Mouse (Mus musculus): ENCODE data around the gene Slc44a2. TPM values are rescaled to one million over a fixed set of nuclear protein-coding genes. Genes with fewer than 3 reads are reported as not detected.

The Slc44a2 gene
- polyA plus RNA-seq, 1 experiment: 55.0 TPM

DNA sequence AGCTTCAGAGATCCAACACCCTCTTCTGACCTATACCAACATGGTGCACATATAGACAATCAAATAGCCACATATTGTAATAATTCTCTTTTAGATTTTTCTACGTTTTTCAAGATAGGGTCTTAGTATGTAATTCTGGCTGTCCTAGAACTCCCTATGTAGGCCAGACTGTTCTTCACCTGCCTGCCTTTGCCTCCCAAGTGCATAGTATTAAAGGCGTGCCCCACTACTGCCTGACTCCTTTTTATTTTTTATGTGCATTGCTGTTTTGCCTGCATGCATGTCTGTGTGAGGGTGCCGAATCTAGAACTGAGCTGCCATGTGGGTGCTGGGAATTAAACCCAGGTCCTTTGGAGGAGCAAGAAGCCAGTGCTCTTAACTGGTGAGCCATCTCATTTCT is 28.2 kb upstream of the Slc44a2 start:
- TF ChIP-seq CTCF (IDR thresholded peaks at IDR 0.05; ENCODE audit: low read depth, low read length): no peak
- TF ChIP-seq POLR2A (IDR thresholded peaks at IDR 0.05; ENCODE audit: borderline replicate concordance, low read depth, low read length): no peak
- no peak overlapping the region for H3K4me3 ChIP-seq (ENCODE audit: insufficient read depth, low read length)
- no peak overlapping the region for H3K27ac ChIP-seq (ENCODE audit: insufficient read depth, low read depth, low read length)
- H3K4me1 ChIP-seq (ENCODE audit: control insufficient read depth, insufficient read depth, low read length): peaks cover 19% of the 10 kb centered on the region

DNA sequence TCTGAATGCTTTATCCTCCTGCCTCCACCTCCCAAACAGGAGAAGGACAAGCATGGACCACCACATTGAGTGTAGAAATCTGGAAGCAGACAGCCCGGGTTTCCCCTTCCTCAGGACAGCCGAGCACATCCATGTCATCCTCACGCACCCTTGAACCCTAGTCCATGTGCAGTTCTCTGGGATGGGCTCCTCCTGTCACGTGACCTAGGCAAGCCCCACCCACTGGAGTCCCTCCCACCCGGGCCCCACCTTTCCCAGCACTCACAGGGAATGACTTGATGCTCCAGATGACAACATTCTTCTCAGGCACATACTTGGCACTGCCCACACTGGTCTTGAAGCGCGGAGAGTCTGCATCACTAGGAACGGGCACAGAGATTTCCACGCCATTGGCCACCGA is 21.5 kb upstream of the Slc44a2 start:
- Histone ChIP-seq H3K27ac (ENCODE audit: insufficient read depth, low read depth, low read length) (no peak overlapping the region), H3K4me1 (ENCODE audit: control insufficient read depth, insufficient read depth, low read length) (peaks cover 9% of the 10 kb centered on the region), H3K4me3 (ENCODE audit: insufficient read depth, low read length) (no peak overlapping the region)
- TF ChIP-seq CTCF (IDR thresholded peaks at IDR 0.05; ENCODE audit: low read depth, low read length) (no peak), POLR2A (IDR thresholded peaks at IDR 0.05; ENCODE audit: borderline replicate concordance, low read depth, low read length) (no peak)

DNA sequence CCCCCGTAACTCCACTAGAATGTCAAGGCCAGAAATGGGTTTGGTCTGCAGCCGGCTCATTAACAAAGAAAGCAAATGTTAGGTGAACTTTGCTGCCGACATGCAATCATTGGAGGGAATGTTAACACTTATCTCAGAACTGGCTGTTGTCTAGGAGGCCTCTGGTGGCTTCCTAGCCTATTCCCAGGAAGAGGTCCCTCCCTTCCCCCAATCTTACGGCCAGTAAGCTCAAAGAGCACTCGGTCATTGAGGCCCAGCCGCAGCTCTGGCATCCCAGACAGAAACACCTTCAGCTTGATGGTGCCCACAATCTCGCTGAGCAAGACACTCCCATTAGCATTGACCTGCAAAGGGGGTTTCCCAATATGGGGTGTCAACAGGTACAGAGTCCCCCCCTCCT is 15.4 kb upstream of the Slc44a2 start:
- no peak for TF ChIP-seq POLR2A (IDR thresholded peaks at IDR 0.05; ENCODE audit: borderline replicate concordance, low read depth, low read length)
- no peak for TF ChIP-seq CTCF (IDR thresholded peaks at IDR 0.05; ENCODE audit: low read depth, low read length)

DNA sequence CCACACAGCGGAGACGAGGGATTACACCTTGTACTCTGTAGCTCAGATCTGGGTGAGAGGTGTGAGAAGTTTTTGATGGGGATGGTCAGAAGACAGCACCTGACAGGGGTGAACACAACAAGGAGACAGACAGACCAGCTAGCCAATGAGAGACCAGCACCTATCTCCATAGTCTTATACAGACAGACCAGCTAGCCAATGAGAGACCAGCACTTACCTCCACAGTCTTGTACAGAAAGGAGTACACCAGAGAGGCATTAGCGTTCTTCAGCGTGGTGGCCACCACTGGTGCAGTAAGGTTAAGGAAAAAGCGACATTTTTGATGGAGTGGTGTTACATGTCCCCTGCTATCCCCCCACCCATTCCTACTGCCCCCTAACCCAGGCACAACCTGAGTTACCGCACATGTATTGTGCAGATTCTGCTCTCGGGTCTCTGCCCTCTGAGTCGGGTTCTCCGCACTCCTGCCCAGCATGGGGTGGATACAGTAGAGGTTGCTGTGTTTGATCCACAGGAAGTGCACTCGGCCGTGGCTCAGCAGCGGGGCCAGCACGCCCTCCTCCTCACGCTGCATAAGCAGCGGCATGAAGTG is 11.3 kb upstream of the Slc44a2 start:
- Histone ChIP-seq H3K4me1 (ENCODE audit: control insufficient read depth, insufficient read depth, low read length) (peaks cover 6% of the 10 kb centered on the region), H3K27ac (ENCODE audit: insufficient read depth, low read depth, low read length) (no peak overlapping the region), H3K4me3 (ENCODE audit: insufficient read depth, low read length) (no peak overlapping the region)
- TF ChIP-seq CTCF (IDR thresholded peaks at IDR 0.05; ENCODE audit: low read depth, low read length) (no peak), POLR2A (IDR thresholded peaks at IDR 0.05; ENCODE audit: borderline replicate concordance, low read depth, low read length) (no peak)

More for the DNA sequence above, 15.4 kb upstream of the Slc44a2 start:
- Histone ChIP-seq H3K4me1 (ENCODE audit: control insufficient read depth, insufficient read depth, low read length) (peaks cover 9% of the 10 kb centered on the region), H3K4me3 (ENCODE audit: insufficient read depth, low read length) (no peak overlapping the region), H3K27ac (ENCODE audit: insufficient read depth, low read depth, low read length) (no peak overlapping the region)

DNA sequence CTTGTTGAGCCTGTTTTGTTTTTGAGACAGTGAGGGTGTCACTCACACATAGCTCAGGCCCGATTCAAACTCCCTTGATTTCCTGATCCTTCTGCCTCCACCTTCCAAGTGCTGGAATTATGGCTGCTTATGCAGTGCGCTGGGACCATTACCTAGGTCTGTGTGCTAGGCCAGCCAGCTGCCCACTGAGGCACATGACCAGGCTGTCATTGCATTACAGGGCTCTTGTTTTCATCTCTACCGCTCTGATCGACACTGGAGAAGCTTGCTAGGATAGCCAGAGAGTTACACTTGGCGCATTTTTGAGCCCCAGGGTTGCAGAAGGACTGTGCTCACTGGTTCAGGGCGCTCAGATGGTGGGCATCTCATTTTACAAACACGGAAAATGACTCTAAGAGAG is 8.8 kb upstream of the Slc44a2 start:
- Histone ChIP-seq H3K27ac (ENCODE audit: insufficient read depth, low read depth, low read length) (no peak overlapping the region), H3K4me3 (ENCODE audit: insufficient read depth, low read length) (no peak overlapping the region), H3K4me1 (ENCODE audit: control insufficient read depth, insufficient read depth, low read length) (peaks cover under 1% of the 10 kb centered on the region; the same call in 1 of the 2 replicates)
- TF ChIP-seq POLR2A (IDR thresholded peaks at IDR 0.05; ENCODE audit: borderline replicate concordance, low read depth, low read length): no peak
- TF ChIP-seq CTCF (IDR thresholded peaks at IDR 0.05; ENCODE audit: low read depth, low read length): no peak

DNA sequence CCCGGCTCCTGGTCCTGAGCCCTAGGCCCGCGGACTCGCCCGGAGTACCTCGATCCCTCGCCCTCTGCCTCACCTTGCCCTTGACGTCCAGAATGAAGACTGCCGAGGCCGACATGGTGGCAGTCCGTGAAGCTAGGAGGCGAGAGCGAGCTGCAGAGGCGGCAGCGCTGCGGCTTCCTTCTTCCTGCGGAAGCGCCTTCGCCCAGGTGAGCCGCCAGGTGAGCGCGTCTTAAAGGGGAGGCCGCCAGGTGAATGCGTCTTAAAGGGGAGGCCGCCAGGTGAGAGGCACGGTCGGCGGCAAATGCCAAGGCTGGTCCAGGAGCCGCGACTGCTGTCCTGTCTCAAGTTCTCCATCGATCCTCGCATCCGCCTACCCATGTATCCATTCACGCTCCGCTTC is 8.4 kb upstream of the Slc44a2 start, which contains the start of gene Ap1m2:
Gene Ap1m2, minus strand, starts transcription at position 204 of the 400 bp plus-strand sequence.
- no peak for TF ChIP-seq POLR2A (IDR thresholded peaks at IDR 0.05; ENCODE audit: borderline replicate concordance, low read depth, low read length)
- no peak for TF ChIP-seq CTCF (IDR thresholded peaks at IDR 0.05; ENCODE audit: low read depth, low read length)
- H3K4me1 ChIP-seq (ENCODE audit: control insufficient read depth, insufficient read depth, low read length): peaks cover 4% of the 10 kb centered on the region; the same call in 1 of the 2 replicates
- H3K4me3 ChIP-seq (ENCODE audit: insufficient read depth, low read length): no peak within 1 kb of the TSS
- H3K27ac ChIP-seq (ENCODE audit: insufficient read depth, low read depth, low read length): no peak within 1 kb of the TSS

DNA sequence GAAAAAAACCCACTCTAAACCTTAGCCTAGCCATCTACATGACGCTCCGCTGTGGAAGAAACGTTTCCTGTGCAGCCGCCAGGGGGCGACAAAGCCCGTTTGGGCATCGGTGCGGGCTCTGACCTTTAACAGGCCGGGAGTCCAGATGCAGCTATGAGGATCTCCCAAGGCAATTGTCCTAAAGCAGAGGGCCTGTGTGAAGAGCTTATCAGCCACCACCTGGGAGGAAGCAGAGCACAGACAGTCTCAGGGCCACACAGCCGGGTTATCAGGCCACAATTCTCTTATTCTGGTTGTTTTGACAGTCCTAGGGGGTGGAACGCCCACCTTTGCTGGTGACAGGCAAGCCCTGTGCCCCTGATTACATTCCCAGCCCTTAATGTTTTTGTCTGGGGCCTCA is 7.1 kb upstream of the Slc44a2 start:
- Histone ChIP-seq H3K27ac (ENCODE audit: insufficient read depth, low read depth, low read length) (no peak overlapping the region), H3K4me1 (ENCODE audit: control insufficient read depth, insufficient read depth, low read length) (peaks cover 4% of the 10 kb centered on the region; the same call in 1 of the 2 replicates), H3K4me3 (ENCODE audit: insufficient read depth, low read length) (no peak overlapping the region)
- TF ChIP-seq CTCF (IDR thresholded peaks at IDR 0.05; ENCODE audit: low read depth, low read length): peak; percentile 77
- no peak for TF ChIP-seq POLR2A (IDR thresholded peaks at IDR 0.05; ENCODE audit: borderline replicate concordance, low read depth, low read length)

DNA sequence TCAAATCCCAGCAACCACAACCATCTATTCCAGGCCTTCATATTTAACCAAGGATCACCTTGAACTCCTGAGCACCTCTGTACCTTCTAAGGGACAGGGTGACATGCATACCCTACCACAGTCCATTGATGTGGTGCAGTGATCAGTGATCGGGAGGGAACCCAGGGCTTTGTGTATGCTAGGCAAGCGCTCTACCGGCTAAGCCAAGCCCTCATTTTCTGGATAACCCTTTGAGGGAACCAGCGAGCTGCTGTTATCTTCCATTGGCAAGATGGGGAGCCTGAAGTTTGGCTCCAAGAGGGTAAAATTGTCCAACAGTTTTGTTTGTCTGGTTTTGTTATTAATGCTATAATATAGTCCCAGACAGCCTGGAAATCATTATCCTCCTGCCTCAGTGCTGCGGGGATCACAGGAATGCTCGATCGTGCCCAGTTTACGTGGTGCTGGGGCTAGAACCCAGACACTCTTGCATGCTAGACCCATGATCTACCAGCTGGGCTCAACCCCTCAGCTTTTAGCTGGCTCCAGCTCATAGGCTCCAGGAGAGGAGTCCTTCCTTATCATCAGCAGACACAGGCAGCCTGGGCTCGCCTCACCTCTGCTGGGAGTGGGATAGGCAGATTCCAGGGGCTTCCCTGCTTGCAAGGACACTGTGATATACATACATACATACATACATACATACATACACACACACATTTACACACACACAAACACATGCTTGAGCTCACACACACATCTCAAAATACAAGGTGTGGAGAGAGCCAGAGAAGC is 5.9 kb upstream of the Slc44a2 start:
- TF ChIP-seq CTCF (IDR thresholded peaks at IDR 0.05; ENCODE audit: low read depth, low read length): no peak
- no peak for TF ChIP-seq POLR2A (IDR thresholded peaks at IDR 0.05; ENCODE audit: borderline replicate concordance, low read depth, low read length)
- Histone ChIP-seq H3K4me1 (ENCODE audit: control insufficient read depth, insufficient read depth, low read length) (peaks cover 11% of the 10 kb centered on the region; the same call in 1 of the 2 replicates), H3K27ac (ENCODE audit: insufficient read depth, low read depth, low read length) (no peak overlapping the region), H3K4me3 (ENCODE audit: insufficient read depth, low read length) (no peak overlapping the region)

DNA sequence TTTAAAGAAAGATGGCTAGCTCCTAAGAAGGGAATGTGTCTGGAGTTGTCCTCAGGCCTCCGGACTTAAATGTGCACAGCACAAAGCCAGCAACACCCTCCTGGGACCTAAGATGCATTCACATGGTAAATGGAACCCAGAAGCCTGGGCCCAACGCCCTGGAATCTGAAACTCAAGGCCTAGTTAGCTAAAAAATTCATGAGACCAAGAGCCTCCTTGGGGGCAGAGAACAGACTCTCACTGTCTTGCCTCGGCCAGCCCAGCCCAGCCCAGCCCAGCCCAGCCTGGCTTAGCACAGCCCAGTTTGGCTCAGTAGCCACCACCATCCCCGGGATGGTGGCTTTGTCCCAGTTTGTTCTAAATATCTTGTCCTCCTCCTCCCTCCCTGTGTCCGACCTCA is 5.1 kb upstream of the Slc44a2 start:
- Histone ChIP-seq H3K27ac (ENCODE audit: insufficient read depth, low read depth, low read length) (no peak overlapping the region), H3K4me3 (ENCODE audit: insufficient read depth, low read length) (no peak overlapping the region), H3K4me1 (ENCODE audit: control insufficient read depth, insufficient read depth, low read length) (peaks cover 13% of the 10 kb centered on the region; the same call in 1 of the 2 replicates)
- no peak for TF ChIP-seq CTCF (IDR thresholded peaks at IDR 0.05; ENCODE audit: low read depth, low read length)
- TF ChIP-seq POLR2A (IDR thresholded peaks at IDR 0.05; ENCODE audit: borderline replicate concordance, low read depth, low read length): no peak

DNA sequence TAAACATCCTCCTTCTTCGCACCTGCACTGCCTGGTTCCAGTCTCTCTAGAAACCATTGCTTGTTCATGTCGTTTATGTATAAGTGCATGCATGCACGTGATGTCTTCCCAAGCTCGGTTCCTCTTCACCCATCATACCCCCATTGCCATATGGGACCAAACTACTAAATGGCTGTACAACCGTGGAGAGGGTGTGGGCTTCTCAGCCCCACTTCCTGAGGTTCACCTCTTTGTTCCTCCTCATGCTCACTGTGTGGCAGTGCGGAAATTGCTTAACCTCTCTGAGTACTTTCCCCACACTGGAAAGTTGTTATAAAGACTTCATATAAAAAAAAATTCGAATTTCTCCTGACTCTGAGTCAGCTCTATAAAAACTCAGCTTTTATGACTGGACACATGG is 3.8 kb upstream of the Slc44a2 start:
- Histone ChIP-seq H3K27ac (ENCODE audit: insufficient read depth, low read depth, low read length) (no peak overlapping the region), H3K4me1 (ENCODE audit: control insufficient read depth, insufficient read depth, low read length) (peaks cover 16% of the 10 kb centered on the region), H3K4me3 (ENCODE audit: insufficient read depth, low read length) (no peak overlapping the region)
- TF ChIP-seq CTCF (IDR thresholded peaks at IDR 0.05; ENCODE audit: low read depth, low read length): no peak
- no peak for TF ChIP-seq POLR2A (IDR thresholded peaks at IDR 0.05; ENCODE audit: borderline replicate concordance, low read depth, low read length)

Measured in bone marrow macrophage, adult 2 months (primary cell).